Mouse (Mus musculus): ENCODE data around the gene Spata32. TPM values are rescaled to one million over a fixed set of nuclear protein-coding genes. Genes with fewer than 3 reads are reported as not detected.

Gene Spata32
- polyA plus RNA-seq, 1 experiment from 2014 or later: 0.92 TPM

DNA sequence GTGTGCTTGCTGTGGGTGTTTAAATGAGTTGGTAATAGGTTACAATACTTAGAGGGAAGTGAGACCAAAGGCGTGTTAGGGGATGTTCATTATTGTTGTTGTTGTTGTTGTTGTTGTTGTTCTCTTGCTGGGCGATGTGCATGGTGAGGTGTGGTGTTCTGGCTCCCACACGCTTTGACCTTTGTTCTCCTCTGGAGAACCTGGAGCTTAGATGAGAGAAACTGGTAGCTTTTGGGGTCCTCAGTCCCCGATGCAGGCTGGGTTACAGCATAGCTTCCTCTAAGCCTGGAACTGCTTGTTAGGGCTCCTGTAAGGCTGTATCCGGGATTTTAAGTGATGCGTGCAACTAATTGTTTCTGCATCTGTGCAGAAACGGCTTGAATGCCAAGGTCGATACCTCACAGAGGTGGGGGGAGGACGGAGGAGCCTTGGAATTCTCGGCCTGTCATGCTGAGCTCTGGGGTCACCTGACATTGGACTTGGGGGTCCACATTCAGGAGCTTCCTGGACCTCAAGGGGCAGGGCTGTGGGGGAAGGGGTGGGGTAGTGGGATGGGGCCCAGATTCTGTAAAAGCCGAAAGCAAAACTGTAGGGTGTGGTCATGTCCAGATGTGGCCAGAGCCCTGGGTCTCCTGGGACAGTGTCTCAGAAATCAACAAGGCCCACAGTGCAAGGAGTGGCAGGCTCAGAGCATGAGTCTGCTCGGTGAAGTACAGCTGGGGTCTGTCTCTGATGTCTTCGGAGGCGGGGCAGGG lies 42.4 kb downstream of the Spata32 start:
- H3K4me3 ChIP-seq (ENCODE audit: low read depth, low read length): no peak overlapping the region
- H3K27me3 ChIP-seq (ENCODE audit: control insufficient read depth, insufficient read depth, low read length): peaks cover 4% of the 10 kb centered on the region; the same call in 1 of the 2 replicates

DNA sequence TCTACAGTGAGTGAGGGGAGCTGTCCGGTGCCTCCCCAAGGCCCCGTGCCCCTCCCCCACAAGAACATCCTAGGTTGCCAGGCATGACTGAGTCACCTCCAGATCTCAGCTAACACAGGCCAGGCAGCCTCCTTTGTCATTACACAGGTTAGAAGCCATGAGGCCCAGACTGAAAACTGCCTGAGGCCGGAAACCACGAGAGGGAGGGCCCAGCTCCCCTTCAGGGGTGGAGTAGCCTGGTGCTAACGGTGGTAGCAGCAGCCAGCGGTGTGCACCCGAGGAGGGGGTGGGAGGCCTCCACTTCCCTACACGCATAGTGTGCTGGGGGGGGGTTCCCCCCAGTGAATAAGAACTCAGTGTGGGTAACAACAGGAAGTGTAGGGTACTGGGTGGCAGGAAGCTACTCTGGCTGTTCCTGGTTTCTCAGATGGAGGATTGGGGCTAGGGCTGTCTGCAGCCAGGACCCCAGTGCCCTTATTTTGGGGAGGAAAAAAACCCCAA lies 43.3 kb downstream of the Spata32 start:
- H3K9ac ChIP-seq (replicated peaks; ENCODE audit: low read depth, low read length): no peak overlapping the region
- H3K4me2 ChIP-seq (ENCODE audit: low read depth, low read length): no peak overlapping the region
- no peaks in the 10 kb centered on the region for H3K36me3 ChIP-seq (ENCODE audit: control insufficient read depth, insufficient read depth, low read length)
- H3K27me3 ChIP-seq (ENCODE audit: control insufficient read depth, insufficient read depth, low read length): peaks cover 4% of the 10 kb centered on the region; the same call in 1 of the 2 replicates
- peaks cover 13% of the 10 kb centered on the region for H3K4me1 ChIP-seq (ENCODE audit: control insufficient read depth, insufficient read depth, low read length)
- 55% methylated on average over 8 of the region's 8 CpGs for WGBS
- no peak overlapping the region for H3K4me3 ChIP-seq (ENCODE audit: low read depth, low read length)
- ATAC-seq (ENCODE audit: low read depth): no peak
- H3K9me3 ChIP-seq (ENCODE audit: control insufficient read depth, low read length): no peaks in the 10 kb centered on the region
- H3K27ac ChIP-seq (ENCODE audit: low read depth, low read length): no peak overlapping the region

More for the DNA sequence above, 42.4 kb downstream of the Spata32 start:
- Histone ChIP-seq H3K36me3 (ENCODE audit: control insufficient read depth, insufficient read depth, low read length) (no peaks in the 10 kb centered on the region), H3K4me2 (ENCODE audit: low read depth, low read length) (no peak overlapping the region), H3K4me1 (ENCODE audit: control insufficient read depth, insufficient read depth, low read length) (peaks cover 7% of the 10 kb centered on the region; the same call in 1 of the 2 replicates), H3K9me3 (ENCODE audit: control insufficient read depth, low read length) (no peaks in the 10 kb centered on the region), H3K9ac (replicated peaks; ENCODE audit: low read depth, low read length) (no peak overlapping the region), H3K27ac (ENCODE audit: low read depth, low read length) (no peak overlapping the region)
- WGBS: 74% methylated on average over 14 of the region's 14 CpGs
- ATAC-seq (ENCODE audit: low read depth): no peak

DNA sequence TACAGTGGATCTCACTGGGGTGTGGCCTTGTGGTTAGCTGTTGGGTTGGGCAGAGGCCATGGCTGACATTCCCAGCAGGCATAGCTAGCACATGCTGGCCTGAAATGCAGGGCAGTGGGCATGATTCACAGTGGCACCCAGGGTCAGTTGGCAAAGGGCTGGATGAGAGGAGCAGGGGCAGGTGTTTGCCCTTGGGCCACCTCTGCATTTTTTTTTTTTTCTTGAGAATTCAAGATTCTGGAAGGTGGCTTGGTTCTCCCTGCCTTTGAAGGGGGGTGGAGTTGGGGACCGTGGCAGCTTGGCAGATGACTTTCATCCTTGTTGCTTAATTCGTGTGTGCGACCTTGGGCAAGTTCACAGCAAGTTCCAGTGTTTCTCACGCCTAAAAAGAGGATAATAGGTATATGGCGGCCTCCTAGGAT lies 43.8 kb downstream of the Spata32 start:
- Histone ChIP-seq H3K27ac (ENCODE audit: low read depth, low read length) (no peak overlapping the region), H3K4me3 (ENCODE audit: low read depth, low read length) (no peak overlapping the region), H3K4me2 (ENCODE audit: low read depth, low read length) (no peak overlapping the region), H3K36me3 (ENCODE audit: control insufficient read depth, insufficient read depth, low read length) (no peaks in the 10 kb centered on the region), H3K9ac (replicated peaks; ENCODE audit: low read depth, low read length) (no peak overlapping the region), H3K9me3 (ENCODE audit: control insufficient read depth, low read length) (no peaks in the 10 kb centered on the region), H3K4me1 (ENCODE audit: control insufficient read depth, insufficient read depth, low read length) (peaks cover 13% of the 10 kb centered on the region), H3K27me3 (ENCODE audit: control insufficient read depth, insufficient read depth, low read length) (peaks cover 4% of the 10 kb centered on the region; the same call in 1 of the 2 replicates)
- 86% methylated on average over 5 of the region's 5 CpGs for WGBS
- ATAC-seq (ENCODE audit: low read depth): no peak

GRCm38 (mm10) chr11:103173771-103174344 lies 44.4 kb downstream of the Spata32 start:
- Histone ChIP-seq H3K36me3 (ENCODE audit: control insufficient read depth, insufficient read depth, low read length) (no peaks in the 10 kb centered on the region), H3K4me3 (ENCODE audit: low read depth, low read length) (no peak overlapping the region), H3K27me3 (ENCODE audit: control insufficient read depth, insufficient read depth, low read length) (peaks cover 4% of the 10 kb centered on the region; the same call in 1 of the 2 replicates), H3K9me3 (ENCODE audit: control insufficient read depth, low read length) (no peaks in the 10 kb centered on the region), H3K27ac (ENCODE audit: low read depth, low read length) (no peak overlapping the region), H3K4me1 (ENCODE audit: control insufficient read depth, insufficient read depth, low read length) (peaks cover 13% of the 10 kb centered on the region), H3K9ac (replicated peaks; ENCODE audit: low read depth, low read length) (no peak overlapping the region), H3K4me2 (ENCODE audit: low read depth, low read length) (no peak overlapping the region)
- WGBS: 96% methylated on average over 11 of the region's 11 CpGs
- no peak for ATAC-seq (ENCODE audit: low read depth)

DNA sequence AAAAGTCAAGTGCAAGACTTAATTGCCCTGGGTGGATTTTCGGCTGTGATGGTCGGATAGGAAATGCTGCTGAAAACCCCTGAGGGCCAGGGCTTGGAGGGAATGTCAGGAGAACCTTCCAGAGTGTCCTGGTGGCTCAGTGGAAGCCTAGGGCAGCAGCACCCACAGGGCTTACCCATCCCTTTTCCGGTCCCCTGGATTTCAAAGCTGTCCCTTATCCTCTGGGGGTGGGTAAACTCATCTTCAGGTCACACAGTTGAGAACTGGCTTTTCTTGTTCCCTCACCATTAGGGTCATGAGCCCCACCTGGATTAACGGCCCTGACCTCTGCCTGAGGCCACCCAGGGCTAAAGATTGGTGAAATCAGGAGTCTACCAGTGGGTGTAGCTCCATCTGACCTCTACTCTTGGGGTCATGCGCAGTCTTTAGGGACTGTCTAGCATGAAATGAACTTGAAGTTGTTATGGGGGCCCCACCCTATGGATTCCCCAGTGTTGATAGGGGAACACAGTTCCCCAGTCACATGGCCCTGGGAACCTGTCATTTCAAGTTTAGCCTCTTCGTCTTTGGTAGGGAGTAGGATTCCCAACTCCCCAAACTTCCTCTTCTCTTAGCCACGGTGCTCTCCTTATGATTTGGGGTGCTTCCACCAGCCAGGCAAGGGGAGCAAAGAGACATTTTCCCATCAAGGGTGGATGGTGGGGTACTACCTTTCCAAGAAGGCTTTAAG lies 45.0 kb downstream of the Spata32 start:
- ATAC-seq (ENCODE audit: low read depth): no peak
- Histone ChIP-seq H3K4me2 (ENCODE audit: low read depth, low read length) (no peak overlapping the region), H3K9me3 (ENCODE audit: control insufficient read depth, low read length) (no peaks in the 10 kb centered on the region), H3K27ac (ENCODE audit: low read depth, low read length) (no peak overlapping the region), H3K9ac (replicated peaks; ENCODE audit: low read depth, low read length) (no peak overlapping the region), H3K4me3 (ENCODE audit: low read depth, low read length) (no peak overlapping the region), H3K27me3 (ENCODE audit: control insufficient read depth, insufficient read depth, low read length) (peaks cover 4% of the 10 kb centered on the region; the same call in 1 of the 2 replicates), H3K4me1 (ENCODE audit: control insufficient read depth, insufficient read depth, low read length) (peaks cover 13% of the 10 kb centered on the region), H3K36me3 (ENCODE audit: control insufficient read depth, insufficient read depth, low read length) (no peaks in the 10 kb centered on the region)
- 86% methylated on average over 7 of the region's 7 CpGs for WGBS

DNA sequence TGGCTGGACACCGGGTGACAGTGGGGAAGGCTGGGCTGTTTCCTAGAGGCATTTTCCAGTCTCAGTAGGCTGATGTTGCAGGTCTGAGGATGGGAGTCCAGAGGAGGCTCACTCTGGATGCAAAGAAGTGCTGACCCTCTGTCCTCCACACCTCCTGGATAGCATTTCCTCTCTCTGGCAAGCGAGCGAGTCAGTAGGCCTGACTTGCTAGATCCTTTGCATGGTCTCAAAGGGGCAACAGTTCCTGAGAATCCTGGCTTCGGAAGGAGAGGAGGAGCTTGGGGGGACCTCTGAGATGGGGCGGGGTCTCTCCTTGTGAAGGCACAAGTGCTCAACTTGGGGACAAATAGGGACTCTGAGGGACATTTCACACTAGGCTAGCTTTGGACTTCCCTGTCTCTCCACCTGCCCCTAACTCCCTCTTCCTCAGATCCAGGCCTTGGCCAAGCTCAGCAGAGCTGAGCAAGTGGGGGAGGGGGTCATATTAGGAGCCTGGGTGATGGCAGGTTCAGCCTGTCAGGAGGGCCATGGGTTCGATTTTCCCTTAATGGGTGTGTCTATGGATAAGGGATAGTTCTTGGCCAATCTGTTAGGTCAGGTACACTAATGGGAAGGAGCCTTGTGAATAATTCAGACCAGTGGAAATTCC lies 45.7 kb downstream of the Spata32 start:
- no peak overlapping the region for H3K27ac ChIP-seq (ENCODE audit: low read depth, low read length)
- H3K4me3 ChIP-seq (ENCODE audit: low read depth, low read length): no peak overlapping the region
- no peak for ATAC-seq (ENCODE audit: low read depth)
- no peaks in the 10 kb centered on the region for H3K9me3 ChIP-seq (ENCODE audit: control insufficient read depth, low read length)
- 77% methylated on average over 6 of the region's 6 CpGs for WGBS
- H3K4me2 ChIP-seq (ENCODE audit: low read depth, low read length): peak overlapping the region; percentile 81
- no peaks in the 10 kb centered on the region for H3K36me3 ChIP-seq (ENCODE audit: control insufficient read depth, insufficient read depth, low read length)
- peaks cover 13% of the 10 kb centered on the region for H3K4me1 ChIP-seq (ENCODE audit: control insufficient read depth, insufficient read depth, low read length)
- peaks cover 4% of the 10 kb centered on the region; the same call in 1 of the 2 replicates for H3K27me3 ChIP-seq (ENCODE audit: control insufficient read depth, insufficient read depth, low read length)
- no peak overlapping the region for H3K9ac ChIP-seq (replicated peaks; ENCODE audit: low read depth, low read length)

GRCm38 (mm10) chr11:103171703-103172391 lies 46.4 kb downstream of the Spata32 start:
- Histone ChIP-seq H3K27me3 (ENCODE audit: control insufficient read depth, insufficient read depth, low read length) (peaks cover 4% of the 10 kb centered on the region; the same call in 1 of the 2 replicates), H3K4me2 (ENCODE audit: low read depth, low read length) (peak overlapping the region; percentile 81), H3K4me3 (ENCODE audit: low read depth, low read length) (peak overlapping the region; percentile 62), H3K36me3 (ENCODE audit: control insufficient read depth, insufficient read depth, low read length) (no peaks in the 10 kb centered on the region), H3K27ac (ENCODE audit: low read depth, low read length) (no peak overlapping the region), H3K9me3 (ENCODE audit: control insufficient read depth, low read length) (no peaks in the 10 kb centered on the region), H3K9ac (replicated peaks; ENCODE audit: low read depth, low read length) (peak overlapping the region; percentile 73; the same call in 1 of the 2 replicates), H3K4me1 (ENCODE audit: control insufficient read depth, insufficient read depth, low read length) (peaks cover 13% of the 10 kb centered on the region)
- no peak for ATAC-seq (ENCODE audit: low read depth)
- 43% methylated on average over 9 of the region's 9 CpGs for WGBS

DNA sequence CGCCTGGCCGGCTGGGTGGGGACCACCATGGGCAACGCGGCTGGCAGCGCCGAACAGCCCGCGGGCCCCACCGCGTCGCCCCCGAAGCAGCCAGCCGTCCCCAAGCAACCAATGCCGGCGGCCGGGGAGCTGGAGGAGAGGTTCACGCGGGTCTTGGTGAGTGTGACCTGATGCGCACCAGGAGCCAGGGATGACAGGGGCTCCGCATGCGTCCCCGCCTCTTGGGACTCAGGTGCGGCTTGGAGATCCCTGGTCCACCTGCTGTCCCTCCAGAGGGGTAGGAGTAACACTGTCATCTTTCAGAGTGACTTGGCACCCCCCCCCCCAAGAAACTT lies 47.0 kb downstream of the Spata32 start:
- H3K4me2 ChIP-seq (ENCODE audit: low read depth, low read length): peak overlapping the region; percentile 81
- peaks cover 13% of the 10 kb centered on the region for H3K4me1 ChIP-seq (ENCODE audit: control insufficient read depth, insufficient read depth, low read length)
- H3K9ac ChIP-seq (replicated peaks; ENCODE audit: low read depth, low read length): peak overlapping the region; percentile 73
- H3K9me3 ChIP-seq (ENCODE audit: control insufficient read depth, low read length): no peaks in the 10 kb centered on the region
- peaks cover 4% of the 10 kb centered on the region; the same call in 1 of the 2 replicates for H3K27me3 ChIP-seq (ENCODE audit: control insufficient read depth, insufficient read depth, low read length)
- H3K4me3 ChIP-seq (ENCODE audit: low read depth, low read length): peak overlapping the region; percentile 62
- no peak for ATAC-seq (ENCODE audit: low read depth)
- H3K36me3 ChIP-seq (ENCODE audit: control insufficient read depth, insufficient read depth, low read length): no peaks in the 10 kb centered on the region
- 1% methylated on average over 13 of the region's 23 CpGs for whole genome bisulfite sequencing
- H3K27ac ChIP-seq (ENCODE audit: low read depth, low read length): no peak overlapping the region

All from neural tube, embryonic 14.5 days (tissue).